Mouse (Mus musculus): ENCODE results near the gene Ifnar1.

Ifnar1 gene

DNA sequence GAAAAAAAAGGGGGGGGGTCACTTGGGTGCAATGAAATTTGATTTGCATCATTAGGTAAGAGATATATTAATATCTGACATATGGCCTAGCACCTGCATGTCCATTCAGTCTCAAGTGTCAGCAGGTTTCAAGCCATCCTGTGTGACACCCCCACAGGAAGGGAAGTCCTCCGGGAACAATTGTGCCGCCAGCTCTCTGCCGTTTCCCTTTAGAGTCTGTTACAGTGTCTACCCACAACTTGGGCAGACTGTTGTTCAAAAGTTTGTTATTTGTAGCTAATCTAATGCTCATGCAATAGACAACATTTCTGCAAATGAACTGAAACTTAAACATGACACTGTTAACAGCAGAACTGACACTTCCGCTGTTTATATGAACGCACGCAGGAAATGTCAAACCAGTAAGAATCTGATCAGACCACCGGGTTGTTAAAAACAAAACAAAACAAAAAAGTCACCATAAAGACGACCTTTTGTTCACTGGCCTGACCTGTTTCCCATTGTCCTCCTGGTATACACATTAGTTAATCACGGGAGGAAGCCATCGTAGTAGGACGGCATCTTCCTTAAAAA is 23.9 kb upstream of the Ifnar1 start:
- no peak for DNase-seq (ENCODE audit: low read depth, low spot score)

DNA sequence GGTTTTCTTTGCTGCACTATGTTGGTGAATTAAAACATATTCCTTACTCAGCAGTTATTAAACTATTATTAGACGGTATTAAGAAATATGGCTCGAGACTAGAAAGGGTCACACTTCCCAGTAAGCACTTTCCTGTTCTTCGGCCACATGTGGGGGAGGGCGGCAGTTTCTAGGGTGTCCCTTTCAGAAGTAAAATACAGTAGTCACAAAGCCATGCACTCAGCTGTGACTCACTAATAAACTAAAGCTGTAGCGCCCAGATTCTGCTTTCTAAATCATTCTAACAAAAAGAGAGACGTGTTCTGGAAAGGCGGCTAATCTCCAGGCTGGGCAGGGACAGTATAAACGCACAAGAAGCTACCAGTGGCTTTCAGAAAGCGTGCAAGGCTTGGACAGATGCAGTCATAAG is 23.3 kb upstream of the Ifnar1 start:
- DNase-seq (ENCODE audit: low read depth, low spot score) = no peak

DNA sequence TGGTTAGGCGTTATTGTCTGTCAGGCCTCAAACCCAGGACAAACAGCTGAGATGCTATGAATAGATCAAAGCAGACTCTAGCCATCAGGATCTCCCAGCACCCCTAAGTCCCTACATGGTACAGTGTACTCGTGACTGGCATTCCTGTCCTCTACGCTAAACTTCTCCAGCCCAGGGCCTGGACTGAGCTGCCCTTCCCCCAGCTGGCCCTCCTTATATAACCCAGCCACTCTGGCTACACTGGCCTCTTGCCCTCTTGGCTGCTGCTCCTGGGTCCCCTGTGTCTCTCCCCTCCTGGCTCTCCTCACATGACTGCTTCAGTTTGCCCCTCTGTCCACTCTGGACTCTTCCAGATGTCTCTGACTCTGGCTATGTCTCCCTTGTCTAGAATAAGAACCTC is 22.4 kb upstream of the Ifnar1 start:
- DNase-seq (ENCODE audit: low read depth, low spot score) = no peak

DNA sequence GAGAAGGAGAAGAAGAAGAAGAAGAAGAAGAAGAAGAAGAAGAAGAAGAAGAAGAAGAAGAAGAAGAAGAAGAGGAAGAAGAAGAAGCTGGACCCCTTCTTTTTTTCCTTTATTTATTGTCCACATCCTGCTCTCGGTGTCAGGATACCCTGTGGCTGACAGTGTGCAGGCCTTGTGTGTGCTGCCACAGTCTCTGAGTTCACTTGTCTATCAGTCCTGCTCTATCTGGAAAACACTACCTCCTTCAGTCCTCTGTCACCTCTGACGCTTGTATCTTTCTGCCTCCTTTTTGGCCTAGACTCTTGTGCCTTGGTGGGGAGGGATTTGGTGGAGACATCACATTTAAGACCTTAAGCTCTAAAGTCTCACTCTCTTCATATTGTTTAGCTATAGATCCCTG is 21.6 kb upstream of the Ifnar1 start:
- DNase-seq (ENCODE audit: low read depth, low spot score) = no peak

DNA sequence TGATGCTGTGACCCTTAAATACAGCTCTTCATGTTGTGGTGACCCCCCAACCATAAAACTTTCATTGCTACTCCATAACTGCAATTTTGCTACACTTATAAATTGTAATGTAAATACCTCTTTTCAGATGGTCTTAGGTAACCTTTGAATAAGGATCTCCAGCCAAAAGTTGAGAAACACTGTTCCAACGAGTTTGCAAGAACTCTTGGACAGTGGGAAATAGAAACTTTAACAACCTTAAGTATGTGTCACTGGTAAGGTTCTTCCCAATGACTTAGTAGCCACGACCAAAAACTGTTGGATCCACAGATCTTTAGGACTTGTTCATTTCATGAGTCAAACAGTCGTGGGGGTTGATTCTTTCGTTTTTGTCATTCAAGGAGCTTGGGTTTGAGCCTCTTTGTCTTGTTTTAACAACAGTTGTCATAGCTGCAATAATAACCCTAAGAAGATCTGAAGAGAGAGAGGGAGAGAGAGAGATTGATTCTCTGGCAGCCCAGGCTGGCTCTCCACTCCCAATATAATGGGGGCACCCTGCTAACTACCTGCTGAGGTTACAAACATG is 21.1 kb upstream of the Ifnar1 start:
- DNase-seq (ENCODE audit: low read depth, low spot score) = no peak

DNA sequence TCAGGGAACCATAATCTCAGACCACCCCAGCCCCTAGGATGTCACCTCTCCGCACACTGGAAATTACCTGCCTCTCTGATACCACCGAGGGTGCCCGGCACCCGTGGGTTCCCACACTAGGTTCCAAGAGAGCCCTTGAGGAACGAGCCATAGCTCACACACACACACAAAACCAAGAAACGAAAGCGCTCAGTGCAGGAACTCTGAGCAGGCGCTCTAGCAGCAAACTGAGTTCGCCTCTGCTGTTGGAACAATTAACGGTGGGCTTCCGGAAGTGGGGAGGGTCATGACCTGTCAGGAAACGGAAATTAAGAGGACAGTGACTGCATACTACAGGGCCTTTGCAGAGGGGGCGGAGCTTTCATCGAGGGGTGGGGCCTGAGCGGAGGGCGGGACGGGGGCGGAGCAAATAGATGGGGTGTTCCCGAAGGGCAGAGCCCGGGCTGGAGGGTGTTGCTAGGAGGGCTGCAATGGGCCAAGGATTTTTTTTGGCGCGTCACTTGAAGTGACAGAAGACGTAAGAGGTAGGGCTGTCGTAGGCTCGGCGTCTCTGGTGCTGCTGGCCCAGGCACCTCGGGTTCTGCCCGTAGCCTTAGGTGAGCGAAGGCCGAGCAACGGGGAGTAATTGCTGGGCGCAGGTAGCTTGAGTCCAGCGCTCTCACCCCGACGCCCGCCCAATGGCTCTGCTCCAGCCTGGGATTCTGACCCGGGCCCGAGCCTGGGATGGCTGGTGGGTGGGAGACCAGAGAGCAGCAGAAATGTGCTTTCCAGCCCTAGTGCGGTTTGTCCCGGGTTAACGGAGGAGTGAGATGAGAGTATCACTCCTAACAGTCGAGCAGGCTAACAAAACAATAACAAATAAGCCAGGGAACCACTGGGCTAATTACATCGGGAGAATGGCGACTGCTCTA is 20.2 kb upstream of the Ifnar1 start:
- peak; percentile 91 for DNase-seq (ENCODE audit: low read depth, low spot score)

DNA sequence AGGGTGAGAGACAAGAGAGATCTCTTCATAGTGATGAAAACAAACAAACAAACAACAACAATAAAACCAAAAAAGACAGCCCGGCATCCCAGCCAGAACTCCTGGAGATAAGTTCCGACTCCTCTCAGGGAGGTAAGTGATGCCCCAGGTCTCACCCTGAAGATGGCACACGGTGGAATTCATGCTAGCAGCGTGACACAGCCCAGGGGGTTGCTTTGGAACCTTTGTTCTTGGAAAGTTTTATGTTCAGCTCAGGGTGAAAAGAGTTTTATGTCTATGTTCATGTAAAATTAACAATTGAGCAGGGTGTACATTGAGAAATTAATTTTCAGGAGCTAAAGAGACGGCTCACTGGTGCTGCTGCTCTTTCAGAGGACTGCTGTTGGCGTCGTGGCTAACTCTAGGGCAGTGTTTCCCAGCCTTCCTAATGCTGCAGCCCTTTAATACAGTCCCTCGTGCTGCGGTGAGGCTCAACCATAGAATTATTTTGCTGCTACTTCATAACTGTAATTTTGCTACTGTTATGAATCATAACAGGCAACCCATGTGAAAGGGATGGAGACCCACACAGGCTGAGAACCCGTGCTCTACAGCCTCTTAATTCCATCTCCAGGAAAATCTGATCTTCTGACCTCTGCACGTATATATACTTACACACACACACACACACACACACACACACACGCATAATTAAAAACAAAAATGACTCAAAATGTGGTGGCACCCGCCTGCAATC is 19.4 kb upstream of the Ifnar1 start:
- no peak for DNase-seq (ENCODE audit: low read depth, low spot score)

DNA sequence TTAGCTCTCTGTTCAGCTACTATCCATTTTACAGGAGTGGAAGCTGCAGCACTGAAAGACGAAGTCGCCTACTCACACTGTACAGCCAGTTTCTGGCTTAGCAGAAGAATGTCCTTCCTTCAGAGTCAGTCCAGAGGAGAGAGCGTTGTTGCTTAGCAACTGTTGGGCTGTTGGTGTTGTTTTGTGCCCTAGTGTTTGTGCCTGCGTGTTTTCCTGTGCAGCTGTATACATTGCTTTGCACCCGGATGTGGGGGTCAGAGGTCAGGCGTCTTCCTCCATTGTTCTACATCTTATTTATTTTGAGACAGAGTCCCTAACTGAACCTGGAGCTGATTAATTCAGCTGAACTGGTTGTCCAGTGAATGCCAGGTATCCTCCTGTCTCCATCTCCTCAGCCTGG is 18.5 kb upstream of the Ifnar1 start:
- no peak for DNase-seq (ENCODE audit: low read depth, low spot score)

DNA sequence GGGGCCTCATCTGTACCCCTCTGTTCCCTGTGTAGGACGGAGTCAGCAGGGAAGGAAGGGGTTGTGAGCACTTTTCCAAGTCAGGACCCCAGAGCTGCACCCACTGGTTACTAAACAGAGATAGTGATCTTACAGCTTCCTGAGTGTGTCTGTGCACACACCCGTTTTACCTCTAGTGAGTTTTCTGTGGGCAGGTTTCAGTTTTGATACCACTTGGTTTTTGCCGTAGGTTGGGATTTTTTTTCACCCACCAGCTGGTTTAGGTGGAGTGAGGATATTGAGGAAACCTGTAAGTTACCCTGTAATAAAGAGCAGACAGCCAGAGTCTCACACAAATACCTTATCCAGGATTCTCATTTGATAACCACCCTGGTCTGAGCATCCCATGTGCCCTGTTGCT is 14.6 kb upstream of the Ifnar1 start:
- DNase-seq (ENCODE audit: low read depth, low spot score) = no peak

DNA sequence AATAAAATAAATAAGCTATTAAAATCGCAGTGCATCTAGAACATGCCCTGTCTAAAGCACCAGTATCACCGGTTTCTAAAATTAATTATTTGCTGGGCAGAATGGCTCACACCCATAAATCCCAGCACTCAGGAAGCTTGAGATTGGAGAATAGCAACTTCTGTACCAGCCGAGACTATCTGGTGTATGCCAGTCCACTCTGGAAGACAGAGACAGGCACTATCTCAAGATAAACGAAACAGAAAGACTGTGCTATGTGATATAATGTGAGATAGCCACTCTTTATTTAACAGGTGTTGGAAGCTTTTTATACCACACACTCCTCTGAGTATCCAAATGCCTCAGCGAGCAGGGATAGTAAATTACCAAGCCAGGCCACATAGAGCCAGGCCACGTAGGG is 13.6 kb upstream of the Ifnar1 start:
- no peak for DNase-seq (ENCODE audit: low read depth, low spot score)

DNA sequence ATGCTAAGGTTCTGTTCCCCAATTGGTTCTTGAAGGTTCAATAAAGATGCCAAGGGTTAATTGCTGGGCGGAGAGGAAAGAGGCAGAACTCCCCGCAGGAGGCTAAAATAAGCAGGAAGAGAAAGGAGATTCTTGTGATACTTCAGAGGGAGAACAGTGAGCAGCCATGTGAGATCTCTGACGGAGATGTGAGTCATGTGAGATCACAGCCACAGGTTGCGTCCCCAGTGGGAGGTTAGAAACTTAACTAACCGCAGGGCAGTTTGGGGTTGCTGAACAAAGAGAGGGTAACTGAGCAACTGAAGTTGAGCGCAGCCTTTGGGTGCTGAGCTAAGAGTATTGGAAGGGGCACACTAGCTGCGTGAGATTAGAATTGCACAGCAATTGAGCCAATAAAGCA is 9.3 kb upstream of the Ifnar1 start:
- no peak for DNase-seq (ENCODE audit: low read depth, low spot score)

DNA sequence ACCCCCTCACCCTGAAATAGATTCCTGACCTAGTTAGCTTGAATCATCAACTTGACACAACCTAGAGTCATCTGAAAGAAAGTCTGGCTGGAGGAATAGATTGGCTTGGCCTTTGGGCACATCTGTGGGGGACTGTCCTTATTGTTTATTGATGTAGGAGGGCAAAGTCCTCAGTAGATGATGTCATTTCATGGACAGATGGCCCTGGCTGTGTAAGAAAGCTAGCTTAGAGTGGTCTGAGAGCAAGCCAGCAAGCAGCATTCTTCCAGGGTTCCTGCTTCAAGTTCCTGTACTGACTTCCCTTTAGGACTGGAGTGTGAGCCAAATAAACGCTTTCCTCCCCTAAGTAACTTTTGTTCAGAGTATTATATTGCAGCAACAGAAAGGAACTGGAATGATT is 7.0 kb upstream of the Ifnar1 start:
- no peak for DNase-seq (ENCODE audit: low read depth, low spot score)

DNA sequence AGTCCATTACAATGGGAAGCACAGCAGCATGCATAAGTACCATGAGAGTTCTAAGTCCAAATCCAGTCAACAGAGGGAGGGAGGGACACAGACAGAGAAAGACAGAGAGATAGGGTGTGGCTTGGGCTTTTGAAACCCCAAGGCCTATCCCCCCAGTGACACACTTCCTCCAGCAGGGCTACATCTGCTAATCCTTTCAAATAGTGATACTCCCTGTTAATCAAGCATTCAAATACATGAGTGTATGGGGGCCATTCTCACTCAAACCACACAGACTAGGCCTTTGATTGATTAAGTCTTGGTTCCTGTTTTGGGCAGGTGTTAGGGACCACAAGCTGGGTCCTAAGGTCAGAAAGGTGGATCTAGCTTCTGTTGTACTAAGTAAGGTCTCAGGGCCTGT is 4.5 kb upstream of the Ifnar1 start:
- no peak for DNase-seq (ENCODE audit: low read depth, low spot score)

DNA sequence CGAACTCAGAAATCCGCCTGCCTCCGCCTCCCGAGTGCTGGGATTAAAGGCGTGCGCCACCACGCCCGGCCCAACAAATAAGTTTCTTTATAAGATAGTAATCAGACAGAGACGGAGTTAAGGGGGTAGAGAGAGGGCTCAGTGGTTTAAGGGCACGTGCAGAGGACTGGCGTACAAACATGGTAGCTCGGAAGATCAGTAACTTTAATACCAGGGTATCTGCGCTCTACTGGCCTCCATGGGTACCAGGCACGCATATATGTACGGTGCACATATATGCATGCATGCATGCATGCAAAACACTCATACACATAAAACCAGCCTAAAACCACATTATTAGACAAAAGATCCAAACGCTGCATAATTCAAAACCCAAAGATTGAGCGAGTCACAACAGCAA is 651 bp upstream of the Ifnar1 start:
- no peak for DNase-seq (ENCODE audit: low read depth, low spot score)

DNA sequence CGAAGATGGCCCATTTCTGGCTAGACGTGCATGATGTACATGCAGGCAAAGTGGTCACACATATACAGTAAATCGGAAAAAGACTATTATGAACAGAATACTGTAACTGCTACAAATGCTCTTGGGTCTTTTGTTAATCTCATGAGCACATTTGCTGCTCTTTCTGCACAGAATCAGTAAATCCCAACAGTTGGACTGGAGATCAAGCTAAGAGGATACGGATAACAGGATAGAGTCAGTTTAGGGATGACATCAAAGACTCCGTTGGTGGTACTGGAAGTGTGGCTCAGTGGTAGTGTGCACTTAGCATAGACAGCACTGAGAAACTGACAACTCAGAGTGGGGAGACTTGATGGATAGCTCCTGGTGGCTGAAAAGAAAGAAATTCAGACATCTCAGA is 803 bp downstream of the Ifnar1 start:
- no peak for DNase-seq (ENCODE audit: low read depth, low spot score)

DNA sequence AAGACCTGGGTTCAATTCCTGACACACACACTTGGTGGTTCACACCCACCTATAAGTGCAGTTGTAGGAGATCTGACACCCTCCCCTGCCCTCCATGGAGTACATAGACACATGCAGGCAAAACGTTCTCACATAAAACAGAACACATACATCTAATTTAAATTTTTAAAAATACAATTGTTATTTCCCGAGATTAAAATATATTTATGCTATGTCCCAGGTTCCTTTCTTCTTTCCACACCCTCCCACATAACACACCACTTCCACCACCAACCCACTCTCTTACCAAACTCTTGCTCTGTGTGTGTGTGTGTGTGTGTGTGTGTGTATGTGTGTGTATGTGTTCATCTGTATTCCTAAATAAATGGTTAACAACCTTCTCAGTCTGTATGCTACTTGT is 3.0 kb downstream of the Ifnar1 start:
- no peak for DNase-seq (ENCODE audit: low read depth, low spot score)

DNA sequence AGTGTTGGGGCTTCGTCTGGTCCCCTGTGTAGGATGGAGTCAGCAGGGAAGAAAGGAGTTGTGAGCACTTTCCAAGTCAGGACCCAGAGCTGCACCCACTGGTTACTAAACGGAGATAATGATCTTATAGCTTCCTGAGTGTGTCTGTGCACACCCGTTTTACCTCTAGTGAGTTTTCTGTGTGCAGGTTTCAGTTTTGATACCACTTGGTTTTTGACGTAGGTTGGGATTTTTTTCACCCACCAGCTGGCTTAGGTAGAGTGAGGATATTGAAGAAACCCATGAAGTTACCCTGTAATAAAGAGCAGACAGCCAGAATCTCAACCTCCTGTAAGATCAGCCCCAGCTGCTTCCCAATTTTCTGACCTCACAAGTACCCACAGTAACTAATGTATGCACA is 5.9 kb downstream of the Ifnar1 start:
- DNase-seq (ENCODE audit: low read depth, low spot score) = no peak

DNA sequence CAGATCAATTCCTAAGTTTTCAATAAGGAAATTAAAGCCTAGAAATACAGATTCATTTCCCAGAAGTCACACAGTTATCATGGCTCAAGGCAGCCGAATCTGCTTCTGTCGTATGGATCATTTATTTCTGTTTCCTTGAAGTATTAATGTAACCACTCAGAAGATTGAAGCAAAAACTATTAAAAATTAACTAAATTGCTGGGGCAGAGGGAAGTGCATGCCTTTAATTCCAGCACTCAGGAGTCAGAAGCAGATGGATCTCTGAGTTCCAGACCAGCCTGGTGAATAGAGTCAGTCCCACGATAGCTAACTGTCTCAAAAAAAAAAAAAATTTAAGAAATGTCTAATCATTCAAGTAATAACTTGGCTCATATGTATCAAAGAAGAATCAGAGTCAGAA is 6.4 kb downstream of the Ifnar1 start:
- no peak for DNase-seq (ENCODE audit: low read depth, low spot score)

DNA sequence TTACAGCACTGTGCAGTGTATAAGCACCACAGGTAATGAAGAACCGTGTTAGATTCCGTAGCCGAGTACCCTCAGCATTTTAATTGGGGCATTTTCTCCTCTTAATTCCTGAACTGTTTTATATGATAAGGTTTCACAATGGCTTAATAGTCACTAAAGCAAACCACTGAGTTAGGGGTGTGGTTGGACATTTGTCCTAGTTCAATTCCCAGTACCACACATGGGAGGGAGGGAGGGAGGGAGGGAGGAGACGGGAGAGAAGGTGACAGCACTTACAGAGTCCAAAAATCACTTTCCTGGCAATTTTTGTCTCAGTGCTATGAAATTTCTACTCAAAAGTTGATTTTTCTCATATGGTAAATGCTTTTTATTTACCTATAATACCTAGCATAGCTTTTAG is 10.5 kb downstream of the Ifnar1 start:
- no peak for DNase-seq (ENCODE audit: low read depth, low spot score)

DNA sequence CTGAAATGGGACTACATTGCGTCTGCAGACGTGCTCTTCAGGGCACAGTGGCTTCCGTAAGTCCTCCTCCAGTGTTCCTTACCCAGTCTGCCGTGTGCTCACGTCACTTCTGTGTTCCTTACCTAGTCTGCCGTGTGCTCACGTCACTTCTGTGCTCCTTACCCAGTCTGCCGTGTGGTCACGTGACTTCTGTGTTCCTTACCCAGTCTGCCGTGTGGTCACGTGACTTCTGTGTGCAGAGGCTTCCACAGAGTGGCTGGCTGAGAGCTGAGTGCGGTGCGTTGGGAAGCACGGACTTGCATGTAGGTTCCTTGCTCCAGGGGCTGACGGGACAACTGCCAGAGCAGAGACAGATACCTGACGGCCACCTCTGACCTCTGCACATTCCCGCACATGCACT is 11.2 kb downstream of the Ifnar1 start:
- no peak for DNase-seq (ENCODE audit: low read depth, low spot score)

DNA sequence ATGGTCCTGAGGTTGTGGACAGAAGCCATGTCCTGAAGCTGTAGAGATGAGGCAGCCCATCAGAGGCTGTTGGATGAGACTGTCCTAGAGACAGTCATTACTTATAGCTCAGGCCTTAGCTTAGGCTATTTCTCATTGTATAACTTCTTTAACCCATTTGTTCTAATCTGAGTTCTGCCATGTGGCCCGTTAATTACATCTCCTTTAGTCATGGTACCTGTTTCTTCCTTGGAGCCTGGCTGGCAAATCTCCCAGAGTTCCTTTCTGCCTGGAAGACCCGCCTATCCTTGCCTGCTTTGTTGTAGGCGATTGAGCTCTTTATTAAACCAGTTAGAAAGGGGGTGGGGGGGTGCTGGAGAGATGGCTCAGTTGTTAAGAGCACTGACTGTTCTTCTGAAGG is 11.7 kb downstream of the Ifnar1 start:
- no peak for DNase-seq (ENCODE audit: low read depth, low spot score)

DNA sequence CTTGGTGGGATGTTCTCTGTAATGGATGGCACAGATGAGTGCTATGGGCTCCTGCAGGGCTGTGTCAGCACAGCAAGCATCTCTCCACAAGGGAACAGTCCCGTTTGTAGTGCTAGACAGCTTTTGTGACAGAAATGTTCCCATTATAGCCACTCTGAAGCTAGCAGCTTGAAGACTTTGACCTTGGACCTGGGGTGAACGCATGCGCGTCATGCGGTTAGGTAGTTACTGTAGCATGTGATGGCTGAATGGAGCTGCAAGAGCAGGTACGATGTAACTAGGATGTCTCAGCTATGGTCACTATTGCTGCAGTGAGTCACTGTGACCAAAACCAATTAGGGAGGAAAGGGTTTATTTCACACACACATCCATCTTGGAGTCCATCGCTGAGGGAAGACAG is 13.0 kb downstream of the Ifnar1 start:
- DNase-seq (ENCODE audit: low read depth, low spot score) = no peak

DNA sequence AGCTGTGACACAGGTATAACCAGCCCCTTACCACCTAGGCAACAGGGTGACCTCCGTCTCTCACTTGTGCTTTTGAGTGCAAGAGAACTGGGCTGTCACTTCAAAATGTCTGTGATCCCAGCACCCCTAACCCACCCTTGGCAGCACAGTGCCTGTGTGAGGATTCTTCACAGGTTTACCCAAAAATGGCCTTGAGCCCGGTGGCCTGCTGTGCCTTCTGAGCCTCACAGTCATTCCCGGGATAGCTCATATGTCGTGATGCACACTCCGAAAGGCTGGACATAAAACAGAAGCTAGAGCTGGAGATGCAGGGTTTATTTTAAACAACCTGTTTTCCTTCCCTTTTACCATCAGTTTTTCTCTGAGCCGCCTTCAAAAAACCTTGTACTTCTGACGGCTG is 19.7 kb downstream of the Ifnar1 start:
- DNase-seq (ENCODE audit: low read depth, low spot score) = no peak

Data from skeletal muscle tissue, adult 2 months (tissue).